Mouse (Mus musculus) forebrain, embryonic 15.5 days (tissue): Measurements from ENCODE around the gene Ccdc124. TPM values are rescaled to one million over a fixed set of nuclear protein-coding genes. Genes with fewer than 3 reads are reported as not detected.

Experiments used
- ATAC-seq: fragments of 200-750 bp; cut with Nextera tagmentation; replicated peaks from 2 replicates; pipeline ENCODE4 v1.8.0; 2017; ENCODE audit warnings: mild to moderate bottlenecking, moderate TSS enrichment, moderate library complexity
- H3K27ac ChIP-seq: fragments of 300-500 bp; sonication (generic); replicated peaks from 2 replicates; pipeline ENCODE4 v1.5.1; 2015; ENCODE audit warnings: mild to moderate bottlenecking, inconsistent platforms
- H3K27me3 ChIP-seq: fragments of 300-500 bp; sonication (generic); 2 replicates; pipeline ENCODE4 v1.6.1; 2015; ENCODE audit warnings: inconsistent platforms
- H3K36me3 ChIP-seq: fragments of 300-500 bp; sonication (generic); 2 replicates; pipeline ENCODE4 v1.6.1; 2015; ENCODE audit warnings: mild to moderate bottlenecking, inconsistent platforms
- H3K4me1 ChIP-seq: fragments of 300-500 bp; sonication (generic); 2 replicates; pipeline ENCODE4 v1.6.1; 2015; ENCODE audit warnings: inconsistent platforms
- H3K4me2 ChIP-seq: fragments of 300-500 bp; sonication (generic); replicated peaks from 2 replicates; pipeline ENCODE4 v1.6.1; 2015; ENCODE audit warnings: mild to moderate bottlenecking, inconsistent platforms
- H3K4me3 ChIP-seq: fragments of 300-500 bp; sonication (generic); 2 replicates; pipeline ENCODE4 v1.5.1; 2015; ENCODE audit warnings: mild to moderate bottlenecking, inconsistent platforms
- H3K9ac ChIP-seq: fragments of 300-500 bp; sonication (generic); replicated peaks from 2 replicates; pipeline ENCODE4 v1.6.1; 2015; ENCODE audit warnings: mild to moderate bottlenecking, inconsistent platforms
- H3K9me3 ChIP-seq: fragments of 300-500 bp; sonication (generic); 2 replicates; pipeline ENCODE4 v1.6.1; 2016; ENCODE audit warnings: inconsistent platforms
- WGBS: fragments of 180-500 bp; shearing (Covaris S2); methylation state at CpG from one replicate; pipeline ENCODE4 v1.1.7; 2015; ENCODE audit warnings: mixed read lengths; 5-methylcytosine and 5-hydroxymethylcytosine counted together
- polyA plus RNA-seq: library from polyadenylated mRNA; unstranded; fragments of >200 nt; fragmentation: Nextera tagmentation; extraction: Ambion mirVana; gene quantifications from 2 replicates; pipeline ENCODE4 v1.2.1, GENCODE M21; 2015

Gene Ccdc124
- polyA plus RNA-seq, 1 experiment from 2014 or later: 160 TPM

- no peak overlapping the region for H3K9ac ChIP-seq
- peak overlapping the region; percentile 94; the same call in 1 of the 2 replicates for H3K27ac ChIP-seq
- no peaks in the 10 kb centered on the region for H3K9me3 ChIP-seq
- H3K4me3 ChIP-seq: no peak overlapping the region
- WGBS: 57% methylated on average over 10 of the region's 10 CpGs
- no peak for ATAC-seq
- H3K36me3 ChIP-seq: no peaks in the 10 kb centered on the region
- no peak overlapping the region for H3K4me2 ChIP-seq
- peaks cover 18% of the 10 kb centered on the region for H3K4me1 ChIP-seq
- no peaks in the 10 kb centered on the region for H3K27me3 ChIP-seq
Observed at GRCm38 (mm10) chr8:70840590-70840989, 33.1 kb downstream of the Ccdc124 start.

GRCm38 (mm10) chr8:70839408-70840351, 34.1 kb downstream of the Ccdc124 start, which contains the start of gene Arrdc2:
Gene Arrdc2 (minus strand): TSS chr8:70839720.
- peak within 1 kb of the TSS; percentile 68 for H3K9ac ChIP-seq
- H3K4me1 ChIP-seq: peaks cover 18% of the 10 kb centered on the region
- no peaks in the 10 kb centered on the region for H3K27me3 ChIP-seq
- H3K36me3 ChIP-seq: no peaks in the 10 kb centered on the region
- ATAC-seq: peak; percentile 97
- H3K27ac ChIP-seq: peak within 1 kb of the TSS; percentile 94
- H3K4me2 ChIP-seq: peak within 1 kb of the TSS; percentile 61
- WGBS: 2% methylated on average over 55 of the region's 55 CpGs
- peak within 1 kb of the TSS; percentile 72 for H3K4me3 ChIP-seq
- no peaks in the 10 kb centered on the region for H3K9me3 ChIP-seq

DNA sequence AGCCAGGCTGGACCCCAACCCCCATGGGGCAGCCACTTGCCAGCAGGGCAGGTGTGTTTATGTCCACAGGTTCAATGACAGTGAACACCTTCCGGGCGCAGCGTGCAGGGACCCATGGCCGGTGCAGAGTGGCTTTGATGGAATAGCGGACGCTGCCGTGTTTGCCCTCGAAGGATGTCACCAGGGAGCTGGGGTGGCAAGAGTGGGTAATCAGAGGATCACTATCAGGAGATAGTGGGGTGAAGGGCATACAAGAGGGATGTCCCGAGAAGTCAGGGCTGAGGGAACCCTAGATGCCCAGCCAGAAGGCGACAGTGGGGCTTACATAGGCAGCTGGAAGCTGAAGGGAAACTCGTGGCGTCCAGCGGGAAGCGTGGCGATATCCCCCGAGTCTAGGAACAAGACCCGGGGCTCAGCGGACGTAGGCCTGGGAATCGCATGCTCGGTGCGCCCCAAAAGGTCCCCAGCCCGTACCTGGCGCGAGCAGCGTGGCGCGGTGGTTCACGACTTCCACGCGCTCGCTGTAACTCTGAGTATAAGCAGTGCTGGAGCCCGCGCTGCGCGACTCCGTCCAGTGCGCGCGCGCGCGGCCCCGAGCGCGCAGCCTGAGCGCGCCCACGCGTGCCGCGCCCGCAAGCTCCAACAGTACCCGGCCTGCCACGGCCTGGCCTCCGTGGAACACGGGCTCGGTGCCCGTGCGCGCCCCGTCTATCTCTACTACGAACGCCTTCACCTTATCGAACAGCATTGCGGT, 34.9 kb downstream of the Ccdc124 start:
- Histone ChIP-seq H3K27ac (peak overlapping the region; percentile 94), H3K36me3 (no peaks in the 10 kb centered on the region), H3K9me3 (no peaks in the 10 kb centered on the region), H3K27me3 (no peaks in the 10 kb centered on the region), H3K4me1 (peaks cover 18% of the 10 kb centered on the region), H3K9ac (peak overlapping the region; percentile 68), H3K4me3 (peak overlapping the region; percentile 72), H3K4me2 (peak overlapping the region; percentile 61)
- 3% methylated on average over 66 of the region's 66 CpGs for WGBS
- peak; percentile 39 for ATAC-seq

DNA sequence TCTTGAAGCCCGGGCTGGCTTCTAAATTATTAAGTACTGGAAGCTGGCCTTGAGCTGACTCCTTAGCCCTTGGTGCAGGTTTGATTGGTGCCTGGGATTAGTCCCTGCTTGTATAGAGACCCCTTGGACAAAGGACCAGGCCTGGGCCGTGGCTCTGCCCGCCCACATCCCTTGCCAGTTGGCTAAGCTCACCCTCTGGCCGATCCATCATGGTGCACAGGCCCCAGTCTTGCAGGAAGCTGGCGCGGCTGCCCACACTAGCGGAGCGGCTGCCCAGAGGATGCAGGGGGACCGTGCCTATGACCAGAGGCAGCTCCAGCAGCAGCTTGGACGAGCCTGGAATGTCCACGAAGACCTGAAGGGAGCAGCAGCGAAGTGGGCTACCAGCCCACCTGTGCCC, 37.1 kb downstream of the Ccdc124 start:
- WGBS: 87% methylated on average over 12 of the region's 12 CpGs
- no peak for ATAC-seq
- H3K4me2 ChIP-seq: no peak overlapping the region
- no peaks in the 10 kb centered on the region for H3K27me3 ChIP-seq
- H3K9ac ChIP-seq: no peak overlapping the region
- no peak overlapping the region for H3K27ac ChIP-seq
- H3K4me3 ChIP-seq: no peak overlapping the region
- H3K4me1 ChIP-seq: peaks cover 18% of the 10 kb centered on the region
- no peaks in the 10 kb centered on the region for H3K9me3 ChIP-seq
- H3K36me3 ChIP-seq: no peaks in the 10 kb centered on the region

DNA sequence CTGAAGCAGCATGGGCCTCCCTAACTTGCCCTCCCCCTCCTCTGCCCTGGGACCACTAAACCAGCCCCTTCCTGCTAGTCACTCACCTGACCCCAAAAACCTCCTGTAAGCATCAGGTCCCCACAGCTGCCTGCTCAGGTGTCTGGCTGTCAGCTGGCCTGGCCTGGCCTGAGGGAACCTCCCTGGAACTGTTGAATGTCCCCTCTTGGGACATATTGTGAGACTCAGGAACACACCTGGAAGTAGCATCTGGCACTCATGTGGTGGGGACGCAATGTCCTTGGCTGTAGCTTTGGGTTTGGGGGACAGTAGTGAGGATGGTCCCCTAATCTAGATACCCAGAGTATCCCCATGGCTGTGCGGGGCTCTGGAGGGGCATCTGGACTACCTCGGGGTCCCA, 39.7 kb downstream of the Ccdc124 start:
- Histone ChIP-seq H3K4me1 (peaks cover 7% of the 10 kb centered on the region), H3K27me3 (no peaks in the 10 kb centered on the region), H3K4me3 (no peak overlapping the region), H3K4me2 (no peak overlapping the region), H3K27ac (no peak overlapping the region), H3K9ac (no peak overlapping the region), H3K9me3 (no peaks in the 10 kb centered on the region), H3K36me3 (no peaks in the 10 kb centered on the region)
- no peak for ATAC-seq
- 95% methylated on average over 3 of the region's 3 CpGs for WGBS

DNA sequence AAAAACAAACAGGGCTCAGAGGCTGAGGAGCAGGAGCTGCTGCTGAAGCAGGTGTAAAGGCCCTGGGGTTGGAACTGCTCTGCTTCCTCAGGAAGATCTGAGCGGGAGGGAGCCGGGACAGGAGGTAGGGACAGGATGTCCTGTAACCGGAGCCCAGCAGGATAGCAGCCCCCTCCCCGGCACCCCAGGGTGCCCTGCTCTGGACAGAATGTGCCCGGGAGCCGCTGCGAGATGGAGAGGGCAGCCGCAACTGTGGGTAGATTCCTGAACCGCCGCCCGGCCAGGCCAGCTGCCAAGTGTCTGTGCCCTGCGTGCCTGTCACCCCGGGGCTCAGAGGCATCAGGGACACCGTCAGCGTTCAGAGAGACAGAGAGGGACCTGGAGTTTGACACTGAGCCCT, 40.2 kb downstream of the Ccdc124 start:
- ATAC-seq: no peak
- no peak overlapping the region for H3K4me3 ChIP-seq
- no peak overlapping the region for H3K4me2 ChIP-seq
- H3K36me3 ChIP-seq: no peaks in the 10 kb centered on the region
- no peak overlapping the region for H3K27ac ChIP-seq
- no peaks in the 10 kb centered on the region for H3K27me3 ChIP-seq
- no peaks in the 10 kb centered on the region for H3K9me3 ChIP-seq
- H3K4me1 ChIP-seq: peaks cover 3% of the 10 kb centered on the region
- no peak overlapping the region for H3K9ac ChIP-seq
- 44% methylated on average over 15 of the region's 15 CpGs for WGBS

DNA sequence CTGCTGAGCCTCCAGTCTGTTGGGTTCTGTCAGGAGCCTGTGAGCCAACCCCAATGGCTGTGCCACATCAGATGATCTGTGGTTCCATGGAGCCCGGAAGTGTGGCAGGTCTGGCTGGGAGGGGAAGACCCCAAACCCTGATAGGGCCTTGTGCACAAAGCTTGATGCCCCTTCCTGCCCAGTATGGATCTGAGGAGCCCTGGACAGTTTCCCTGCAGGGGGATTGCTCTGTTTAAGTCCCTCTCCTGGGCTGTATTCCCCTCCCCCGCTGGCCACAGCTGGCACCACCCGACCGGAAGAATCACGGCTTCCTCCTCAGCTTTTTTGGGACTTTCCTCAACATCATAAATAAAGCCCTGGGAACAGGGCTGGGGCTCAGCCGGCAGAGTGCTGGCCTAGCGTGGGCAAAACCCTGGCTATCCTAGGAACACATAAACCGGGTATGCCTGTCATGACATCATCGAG, 40.7 kb downstream of the Ccdc124 start:
- no peak; the same call in 1 of the 2 replicates for ATAC-seq
- Histone ChIP-seq H3K27me3 (no peaks in the 10 kb centered on the region), H3K4me1 (no peaks in the 10 kb centered on the region), H3K4me3 (no peak overlapping the region), H3K9me3 (no peaks in the 10 kb centered on the region), H3K9ac (no peak overlapping the region), H3K36me3 (no peaks in the 10 kb centered on the region), H3K27ac (no peak overlapping the region), H3K4me2 (no peak overlapping the region)
- WGBS: 58% methylated on average over 9 of the region's 9 CpGs

GRCm38 (mm10) chr8:70832371-70832770, 41.4 kb downstream of the Ccdc124 start:
- Histone ChIP-seq H3K9ac (no peak overlapping the region), H3K4me1 (no peaks in the 10 kb centered on the region), H3K9me3 (no peaks in the 10 kb centered on the region), H3K27me3 (no peaks in the 10 kb centered on the region), H3K4me2 (no peak overlapping the region), H3K36me3 (no peaks in the 10 kb centered on the region), H3K4me3 (no peak overlapping the region), H3K27ac (no peak overlapping the region)
- no peak for ATAC-seq
- WGBS: 61% methylated on average over 11 of the region's 11 CpGs

DNA sequence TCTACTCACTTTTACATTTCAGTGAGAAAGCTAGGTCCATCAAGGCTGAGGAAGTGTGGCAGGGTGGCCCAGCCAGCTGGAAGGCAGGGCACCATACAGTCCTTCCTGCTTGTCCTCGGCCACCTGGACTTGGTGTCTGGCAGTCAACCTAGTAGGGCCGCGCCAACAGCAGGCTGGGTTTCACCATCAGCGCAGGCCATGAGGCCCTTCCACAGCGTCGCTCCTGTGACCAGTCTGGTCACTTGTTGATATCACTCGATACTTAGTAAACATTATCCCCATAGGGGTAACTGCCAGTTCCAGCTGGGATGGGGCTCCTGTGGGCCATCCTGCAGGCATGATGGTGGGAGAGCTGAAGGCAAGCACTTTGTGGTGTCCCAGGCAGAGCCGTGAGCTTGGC, 42.2 kb downstream of the Ccdc124 start:
- no peak for ATAC-seq
- no peak overlapping the region for H3K4me3 ChIP-seq

DNA sequence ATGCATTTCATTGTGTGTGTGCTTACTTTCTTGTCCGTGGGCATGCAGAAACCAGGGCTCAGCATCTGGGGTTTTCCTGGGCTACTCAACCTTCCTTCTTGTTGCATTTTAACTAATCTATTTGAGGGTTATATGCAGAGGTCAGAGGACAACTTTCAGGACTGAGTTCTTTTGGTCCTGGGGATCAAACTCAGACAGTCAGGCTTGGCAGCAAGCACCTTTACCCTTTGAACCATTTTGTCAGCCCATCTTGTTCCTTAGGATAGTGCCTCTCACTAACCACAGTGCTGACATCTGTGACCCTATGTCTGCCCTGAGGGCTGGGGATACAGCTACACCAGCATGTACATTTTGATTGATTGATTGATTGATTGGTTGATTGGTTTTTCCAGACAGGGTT, 45.9 kb downstream of the Ccdc124 start:
- no peaks in the 10 kb centered on the region for H3K9me3 ChIP-seq
- H3K4me2 ChIP-seq: no peak overlapping the region
- H3K4me1 ChIP-seq: no peaks in the 10 kb centered on the region
- no peak overlapping the region for H3K4me3 ChIP-seq
- no peak overlapping the region for H3K27ac ChIP-seq
- WGBS: 88% methylated on average over 1 of the region's 1 CpGs
- H3K36me3 ChIP-seq: no peaks in the 10 kb centered on the region
- H3K27me3 ChIP-seq: no peaks in the 10 kb centered on the region
- ATAC-seq: no peak
- H3K9ac ChIP-seq: no peak overlapping the region

More for the DNA sequence above, 42.2 kb downstream of the Ccdc124 start:
- H3K4me2 ChIP-seq: no peak overlapping the region
- 83% methylated on average over 8 of the region's 8 CpGs for WGBS
- no peaks in the 10 kb centered on the region for H3K4me1 ChIP-seq
- H3K27ac ChIP-seq: no peak overlapping the region
- no peak overlapping the region for H3K9ac ChIP-seq
- no peaks in the 10 kb centered on the region for H3K36me3 ChIP-seq
- no peaks in the 10 kb centered on the region for H3K27me3 ChIP-seq
- no peaks in the 10 kb centered on the region for H3K9me3 ChIP-seq

GRCm38 (mm10) chr8:70827010-70827409, 46.7 kb downstream of the Ccdc124 start:
- H3K9ac ChIP-seq: no peak overlapping the region
- no peaks in the 10 kb centered on the region for H3K4me1 ChIP-seq
- no peak overlapping the region for H3K4me2 ChIP-seq
- no peaks in the 10 kb centered on the region for H3K9me3 ChIP-seq
- H3K27ac ChIP-seq: no peak overlapping the region
- H3K4me3 ChIP-seq: no peak overlapping the region
- H3K27me3 ChIP-seq: no peaks in the 10 kb centered on the region
- H3K36me3 ChIP-seq: no peaks in the 10 kb centered on the region
- 93% methylated on average over 2 of the region's 2 CpGs for WGBS
- no peak for ATAC-seq

DNA sequence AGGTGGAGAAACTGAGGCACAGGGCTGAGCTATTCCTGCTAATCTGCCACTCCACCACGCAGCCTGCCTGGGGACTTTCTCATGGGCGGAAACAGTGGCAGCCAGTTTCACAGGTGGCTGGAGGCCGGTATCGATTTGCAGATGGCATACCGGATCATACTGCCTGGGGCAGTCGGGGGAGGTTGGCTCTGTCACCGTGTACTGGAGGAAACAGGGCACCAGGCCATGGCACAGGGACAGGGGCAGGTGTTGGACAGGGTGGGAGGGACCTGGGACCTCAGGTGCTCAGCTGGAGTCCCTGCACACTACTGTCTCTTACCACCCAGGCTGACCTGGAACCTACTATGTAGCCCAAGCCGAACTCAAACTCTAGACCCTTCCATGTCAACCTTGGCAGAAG, 47.9 kb downstream of the Ccdc124 start:
- H3K9me3 ChIP-seq: no peaks in the 10 kb centered on the region
- H3K9ac ChIP-seq: no peak overlapping the region
- ATAC-seq: no peak
- H3K4me1 ChIP-seq: no peaks in the 10 kb centered on the region
- H3K4me2 ChIP-seq: no peak overlapping the region
- no peaks in the 10 kb centered on the region for H3K27me3 ChIP-seq
- no peaks in the 10 kb centered on the region for H3K36me3 ChIP-seq
- no peak overlapping the region for H3K27ac ChIP-seq
- no peak overlapping the region for H3K4me3 ChIP-seq
- WGBS: 80% methylated on average over 8 of the region's 8 CpGs
